Mouse (Mus musculus): Measurements from ENCODE around the gene Rhox1. TPM values are rescaled to one million over a fixed set of nuclear protein-coding genes. Genes with fewer than 3 reads are reported as not detected.

Rhox1 gene
- polyA plus RNA-seq, 1 experiment from 2014 or later: not detected

Other genes starting within 250 kb of the Rhox1 start
- gene Sept6, start 230.5 kb downstream of the Rhox1 start, polyA plus RNA-seq (2016; fragmentation: Nextera tagmentation; extraction: Ambion mirVana): 37.5 and 40.5 TPM in 2 replicates
- gene Sowahd, start 173.4 kb downstream of the Rhox1 start, polyA plus RNA-seq (2016; fragmentation: Nextera tagmentation; extraction: Ambion mirVana): not detected in 2 replicates
- gene Rpl39, start 136.9 kb downstream of the Rhox1 start, polyA plus RNA-seq (2016; fragmentation: Nextera tagmentation; extraction: Ambion mirVana): 474 and 495 TPM in 2 replicates
- 17.2 and 19.0 TPM in 2 replicates for gene Upf3b, start 111.9 kb downstream of the Rhox1 start, polyA plus RNA-seq (2016; fragmentation: Nextera tagmentation; extraction: Ambion mirVana)
- gene Nkap, start 95.5 kb downstream of the Rhox1 start, polyA plus RNA-seq (2016; fragmentation: Nextera tagmentation; extraction: Ambion mirVana): 17.2 and 18.3 TPM in 2 replicates
- 0.14 TPM in 1 of 2 replicates, not detected in the other for gene Akap14, start 53.4 kb downstream of the Rhox1 start, polyA plus RNA-seq (2016; fragmentation: Nextera tagmentation; extraction: Ambion mirVana)
- gene Ndufa1, start 31.1 kb downstream of the Rhox1 start, polyA plus RNA-seq (2016; fragmentation: Nextera tagmentation; extraction: Ambion mirVana): 365 and 368 TPM in 2 replicates
- gene Rnf113a1, start 31.0 kb downstream of the Rhox1 start, polyA plus RNA-seq (2016; fragmentation: Nextera tagmentation; extraction: Ambion mirVana): 11.3 and 11.8 TPM in 2 replicates
- not detected in 2 replicates for gene Gm9, start 11.2 kb downstream of the Rhox1 start, polyA plus RNA-seq (2016; fragmentation: Nextera tagmentation; extraction: Ambion mirVana)
- gene Rhox2a, start 22.7 kb upstream of the Rhox1 start, polyA plus RNA-seq (2016; fragmentation: Nextera tagmentation; extraction: Ambion mirVana): not detected in 2 replicates
- gene Rhox3a, start 27.7 kb upstream of the Rhox1 start, polyA plus RNA-seq (2016; fragmentation: Nextera tagmentation; extraction: Ambion mirVana): not detected in 2 replicates
- not detected in 2 replicates for gene Rhox4a, start 43.1 kb upstream of the Rhox1 start, polyA plus RNA-seq (2016; fragmentation: Nextera tagmentation; extraction: Ambion mirVana)
- gene Rhox3a2, start 157.8 kb upstream of the Rhox1 start, polyA plus RNA-seq (2016; fragmentation: Nextera tagmentation; extraction: Ambion mirVana): not detected in 2 replicates
- 1.9 and 2.0 TPM in 2 replicates for gene Rhox4a2, start 168.6 kb upstream of the Rhox1 start, polyA plus RNA-seq (2016; fragmentation: Nextera tagmentation; extraction: Ambion mirVana)
- gene Rhox2b, start 189.8 kb upstream of the Rhox1 start, polyA plus RNA-seq (2016; fragmentation: Nextera tagmentation; extraction: Ambion mirVana): not detected in 2 replicates
- gene Rhox4b, start 210.2 kb upstream of the Rhox1 start, polyA plus RNA-seq (2016; fragmentation: Nextera tagmentation; extraction: Ambion mirVana): 0.64 and 0.68 TPM in 2 replicates
- gene Rhox2c, start 231.4 kb upstream of the Rhox1 start, polyA plus RNA-seq (2016; fragmentation: Nextera tagmentation; extraction: Ambion mirVana): 0.48 TPM in 1 of 2 replicates, not detected in the other
- not detected in 2 replicates for gene Rhox3c, start 236.3 kb upstream of the Rhox1 start, polyA plus RNA-seq (2016; fragmentation: Nextera tagmentation; extraction: Ambion mirVana)

All from embryonic facial prominence, embryonic 10.5 days (tissue).